Mouse (Mus musculus): ENCODE results near the gene 4930502E18Rik. TPM values are rescaled to one million over a fixed set of nuclear protein-coding genes. Genes with fewer than 3 reads are reported as not detected.

Gene 4930502E18Rik
- polyA plus RNA-seq (2014; fragmentation: Illumina TruSeq; extraction: RNeasy Lipid Tissue Mini Kit (QIAGEN cat#74804); ENCODE audit: low read depth, low replicate concordance): not detected

GRCm38 (mm10) chrX:53724596-53724995 lies at the start of gene 4930502E18Rik:
Gene 4930502E18Rik (plus strand): TSS chrX:53724826.

GRCm38 (mm10) chrX:53757736-53758135 lies 33.1 kb downstream of the 4930502E18Rik start, which contains the start of gene 1700013H16Rik:
Gene 1700013H16Rik (minus strand): TSS chrX:53757831.

GRCm38 (mm10) chrX:53776276-53776675 lies 51.6 kb downstream of the 4930502E18Rik start, which contains the start of gene Zfp36l3:
Gene Zfp36l3 (minus strand): TSS chrX:53776394.

Other genes with a start within 250 kb of the 4930502E18Rik start
- gene Rtl8c, start 116.8 kb upstream of the 4930502E18Rik start, polyA plus RNA-seq (2014; fragmentation: Illumina TruSeq; extraction: RNeasy Lipid Tissue Mini Kit (QIAGEN cat#74804); ENCODE audit: low read depth, low replicate concordance): 29.4 TPM
- not detected for gene Gm14597, start 115.8 kb upstream of the 4930502E18Rik start, polyA plus RNA-seq (2014; fragmentation: Illumina TruSeq; extraction: RNeasy Lipid Tissue Mini Kit (QIAGEN cat#74804); ENCODE audit: low read depth, low replicate concordance)
- gene Rtl8a, start 81.1 kb upstream of the 4930502E18Rik start, polyA plus RNA-seq (2014; fragmentation: Illumina TruSeq; extraction: RNeasy Lipid Tissue Mini Kit (QIAGEN cat#74804); ENCODE audit: low read depth, low replicate concordance): 43.7 TPM
- gene Rtl8b, start 54.4 kb upstream of the 4930502E18Rik start, polyA plus RNA-seq (2014; fragmentation: Illumina TruSeq; extraction: RNeasy Lipid Tissue Mini Kit (QIAGEN cat#74804); ENCODE audit: low read depth, low replicate concordance): 55.4 TPM
- 0.35 TPM for gene 1700013H16Rik, start 33.0 kb downstream of the 4930502E18Rik start, polyA plus RNA-seq (2014; fragmentation: Illumina TruSeq; extraction: RNeasy Lipid Tissue Mini Kit (QIAGEN cat#74804); ENCODE audit: low read depth, low replicate concordance)
- gene Zfp36l3, start 51.6 kb downstream of the 4930502E18Rik start, polyA plus RNA-seq (2014; fragmentation: Illumina TruSeq; extraction: RNeasy Lipid Tissue Mini Kit (QIAGEN cat#74804); ENCODE audit: low read depth, low replicate concordance): not detected
- 1.3 TPM for gene Xlr, start 72.9 kb downstream of the 4930502E18Rik start, polyA plus RNA-seq (2014; fragmentation: Illumina TruSeq; extraction: RNeasy Lipid Tissue Mini Kit (QIAGEN cat#74804); ENCODE audit: low read depth, low replicate concordance)

Data from adipose tissue, adult 10 weeks (tissue).